Mouse (Mus musculus): ENCODE results near the gene Fgfr2. TPM values are rescaled to one million over a fixed set of nuclear protein-coding genes. Genes with fewer than 3 reads are reported as not detected.

The Fgfr2 gene
- polyA plus RNA-seq, 1 experiment, result 1.7 TPM

DNA sequence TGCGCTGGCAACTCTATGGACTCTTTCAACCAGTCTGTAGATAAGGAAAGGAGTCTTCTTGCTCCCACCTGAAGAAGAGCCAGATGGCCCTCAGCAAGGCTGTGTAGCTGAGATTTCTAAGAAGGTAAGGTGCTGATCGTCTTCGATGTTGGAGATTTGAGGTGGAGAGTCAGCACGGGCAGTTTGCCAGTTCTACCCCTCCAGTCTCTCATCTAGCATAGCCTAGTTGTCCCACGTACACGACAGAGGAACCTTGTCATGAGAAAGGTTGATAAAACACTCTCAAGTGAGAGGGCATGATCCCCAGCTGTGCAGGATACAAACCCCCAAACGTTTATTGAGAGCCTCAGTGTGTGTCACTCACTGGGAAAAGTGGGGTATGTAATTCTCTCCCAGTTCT, 2258.4 kb downstream of the Fgfr2 start:
- peaks cover 11% of the 10 kb centered on the region for H3K79me3 ChIP-seq (ENCODE audit: low read depth)
- H3K79me2 ChIP-seq (ENCODE audit: control insufficient read depth, insufficient read depth), result peaks cover 34% of the 10 kb centered on the region
- TF ChIP-seq CTCF (IDR thresholded peaks at IDR 0.05; ENCODE audit: control insufficient read depth, insufficient read depth, insufficient read length) (no peak), USF1 (IDR thresholded peaks at IDR 0.05; ENCODE audit: low read depth) (no peak), CEBPB (IDR thresholded peaks at IDR 0.05; ENCODE audit: low read depth) (no peak), MYOG (IDR thresholded peaks at IDR 0.05; ENCODE audit: control insufficient read depth, extremely low read depth, insufficient read length) (no peak), FOSL1 (IDR thresholded peaks at IDR 0.05; ENCODE audit: insufficient read depth, low read length, poor library complexity, severe bottlenecking) (no peak), MAX (IDR thresholded peaks at IDR 0.05) (no peak), MYOD1 (IDR thresholded peaks at IDR 0.05; ENCODE audit: control insufficient read depth, insufficient read length, low read depth) (no peak)
- H3K27me3 ChIP-seq (ENCODE audit: control insufficient read depth, insufficient read depth, insufficient read length), result no peaks in the 10 kb centered on the region
- H3K36me3 ChIP-seq (ENCODE audit: control insufficient read depth, insufficient read depth), result no peaks in the 10 kb centered on the region
- no peak overlapping the region for H3K4me3 ChIP-seq (ENCODE audit: insufficient read depth, poor library complexity, severe bottlenecking)
- no peak overlapping the region for H3ac ChIP-seq (ENCODE audit: control insufficient read depth, insufficient read length, low read depth)

DNA sequence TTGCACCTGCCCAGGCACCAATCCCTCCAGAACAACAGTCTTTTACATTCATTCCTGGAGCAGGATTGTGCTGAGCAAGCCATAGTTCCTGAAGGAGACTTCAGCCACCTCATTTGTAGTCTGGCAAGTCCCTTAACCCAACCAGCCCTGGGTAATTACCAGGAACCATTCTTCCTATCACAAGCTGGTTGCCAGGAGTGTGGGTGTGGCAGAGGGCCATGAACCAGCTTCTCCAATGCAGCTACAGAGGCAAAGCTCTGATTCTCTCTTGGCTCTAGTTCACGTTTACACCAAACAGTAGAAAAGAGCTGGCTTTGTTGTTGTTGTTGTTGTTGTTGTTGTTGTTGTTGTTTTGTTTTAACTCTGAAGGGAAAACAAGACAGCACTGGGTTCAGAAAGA, 2260.6 kb downstream of the Fgfr2 start:
- H3K79me3 ChIP-seq (ENCODE audit: low read depth), result peaks cover 4% of the 10 kb centered on the region
- peaks cover 13% of the 10 kb centered on the region for H3K79me2 ChIP-seq (ENCODE audit: control insufficient read depth, insufficient read depth)
- no peaks in the 10 kb centered on the region for H3K27me3 ChIP-seq (ENCODE audit: control insufficient read depth, insufficient read depth, insufficient read length)
- no peak overlapping the region for H3K4me3 ChIP-seq (ENCODE audit: insufficient read depth, poor library complexity, severe bottlenecking)
- no peaks in the 10 kb centered on the region for H3K36me3 ChIP-seq (ENCODE audit: control insufficient read depth, insufficient read depth)
- H3ac ChIP-seq (ENCODE audit: control insufficient read depth, insufficient read length, low read depth), result no peak overlapping the region
- TF ChIP-seq CEBPB (IDR thresholded peaks at IDR 0.05; ENCODE audit: low read depth), result no peak
- no peak for TF ChIP-seq CTCF (IDR thresholded peaks at IDR 0.05; ENCODE audit: control insufficient read depth, insufficient read depth, insufficient read length)
- no peak for TF ChIP-seq FOSL1 (IDR thresholded peaks at IDR 0.05; ENCODE audit: insufficient read depth, low read length, poor library complexity, severe bottlenecking)
- no peak for TF ChIP-seq MAX (IDR thresholded peaks at IDR 0.05)
- TF ChIP-seq USF1 (IDR thresholded peaks at IDR 0.05; ENCODE audit: low read depth), result no peak
- TF ChIP-seq MYOD1 (IDR thresholded peaks at IDR 0.05; ENCODE audit: control insufficient read depth, insufficient read length, low read depth), result no peak
- no peak for TF ChIP-seq MYOG (IDR thresholded peaks at IDR 0.05; ENCODE audit: control insufficient read depth, extremely low read depth, insufficient read length)

GRCm38 (mm10) chr7:130860721-130861142, 2262.4 kb downstream of the Fgfr2 start:
- H3K79me3 ChIP-seq (ENCODE audit: low read depth), result no peaks in the 10 kb centered on the region
- no peaks in the 10 kb centered on the region for H3K27me3 ChIP-seq (ENCODE audit: control insufficient read depth, insufficient read depth, insufficient read length)
- no peak overlapping the region for H3ac ChIP-seq (ENCODE audit: control insufficient read depth, insufficient read length, low read depth)
- H3K4me3 ChIP-seq (ENCODE audit: insufficient read depth, poor library complexity, severe bottlenecking), result no peak overlapping the region
- H3K36me3 ChIP-seq (ENCODE audit: control insufficient read depth, insufficient read depth), result no peaks in the 10 kb centered on the region
- H3K79me2 ChIP-seq (ENCODE audit: control insufficient read depth, insufficient read depth), result no peaks in the 10 kb centered on the region
- TF ChIP-seq MYOG (IDR thresholded peaks at IDR 0.05; ENCODE audit: control insufficient read depth, extremely low read depth, insufficient read length) (no peak), CTCF (IDR thresholded peaks at IDR 0.05; ENCODE audit: control insufficient read depth, insufficient read depth, insufficient read length) (no peak), MYOD1 (IDR thresholded peaks at IDR 0.05; ENCODE audit: control insufficient read depth, insufficient read length, low read depth) (peak; percentile 69), CEBPB (IDR thresholded peaks at IDR 0.05; ENCODE audit: low read depth) (no peak)

DNA sequence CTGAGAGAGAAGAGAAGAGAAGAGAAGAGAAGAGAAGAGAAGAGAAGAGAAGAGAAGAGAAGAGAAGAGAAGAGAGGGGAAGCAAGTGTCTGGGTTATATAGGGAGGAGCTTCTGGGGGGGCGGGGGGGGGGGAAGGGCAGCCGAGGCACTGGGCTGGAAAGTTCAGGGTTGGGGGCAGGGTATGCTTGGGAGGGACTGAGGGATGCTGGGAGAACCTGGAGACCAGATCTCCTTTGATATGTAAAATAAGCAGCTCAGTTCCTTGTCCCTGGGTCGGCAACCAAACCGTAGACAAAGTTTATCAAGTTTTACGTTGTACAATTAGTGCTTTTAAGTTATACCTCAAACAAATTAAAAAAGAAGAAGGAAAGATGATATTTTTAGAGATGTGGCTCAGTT, 2263.2 kb downstream of the Fgfr2 start:
- no peaks in the 10 kb centered on the region for H3K79me3 ChIP-seq (ENCODE audit: low read depth)
- no peaks in the 10 kb centered on the region for H3K79me2 ChIP-seq (ENCODE audit: control insufficient read depth, insufficient read depth)
- H3ac ChIP-seq (ENCODE audit: control insufficient read depth, insufficient read length, low read depth), result no peak overlapping the region
- no peak overlapping the region for H3K4me3 ChIP-seq (ENCODE audit: insufficient read depth, poor library complexity, severe bottlenecking)
- no peaks in the 10 kb centered on the region for H3K36me3 ChIP-seq (ENCODE audit: control insufficient read depth, insufficient read depth)
- no peaks in the 10 kb centered on the region for H3K27me3 ChIP-seq (ENCODE audit: control insufficient read depth, insufficient read depth, insufficient read length)
- TF ChIP-seq CEBPB (IDR thresholded peaks at IDR 0.05; ENCODE audit: low read depth) (no peak), CTCF (IDR thresholded peaks at IDR 0.05; ENCODE audit: control insufficient read depth, insufficient read depth, insufficient read length) (no peak), USF1 (IDR thresholded peaks at IDR 0.05; ENCODE audit: low read depth) (no peak), MAX (IDR thresholded peaks at IDR 0.05) (no peak), FOSL1 (IDR thresholded peaks at IDR 0.05; ENCODE audit: insufficient read depth, low read length, poor library complexity, severe bottlenecking) (no peak), MYOG (IDR thresholded peaks at IDR 0.05; ENCODE audit: control insufficient read depth, extremely low read depth, insufficient read length) (no peak), MYOD1 (IDR thresholded peaks at IDR 0.05; ENCODE audit: control insufficient read depth, insufficient read length, low read depth) (no peak)

GRCm38 (mm10) chr7:130857973-130858372, 2265.2 kb downstream of the Fgfr2 start:
- Histone ChIP-seq H3K79me3 (ENCODE audit: low read depth) (no peaks in the 10 kb centered on the region), H3K79me2 (ENCODE audit: control insufficient read depth, insufficient read depth) (no peaks in the 10 kb centered on the region), H3ac (ENCODE audit: control insufficient read depth, insufficient read length, low read depth) (no peak overlapping the region), H3K27me3 (ENCODE audit: control insufficient read depth, insufficient read depth, insufficient read length) (no peaks in the 10 kb centered on the region), H3K36me3 (ENCODE audit: control insufficient read depth, insufficient read depth) (no peaks in the 10 kb centered on the region), H3K4me3 (ENCODE audit: insufficient read depth, poor library complexity, severe bottlenecking) (no peak overlapping the region)
- TF ChIP-seq MYOG (IDR thresholded peaks at IDR 0.05; ENCODE audit: control insufficient read depth, extremely low read depth, insufficient read length), result no peak
- TF ChIP-seq USF1 (IDR thresholded peaks at IDR 0.05; ENCODE audit: low read depth), result no peak
- no peak for TF ChIP-seq FOSL1 (IDR thresholded peaks at IDR 0.05; ENCODE audit: insufficient read depth, low read length, poor library complexity, severe bottlenecking)
- no peak for TF ChIP-seq CEBPB (IDR thresholded peaks at IDR 0.05; ENCODE audit: low read depth)
- TF ChIP-seq MYOD1 (IDR thresholded peaks at IDR 0.05; ENCODE audit: control insufficient read depth, insufficient read length, low read depth), result no peak
- no peak for TF ChIP-seq MAX (IDR thresholded peaks at IDR 0.05)
- TF ChIP-seq CTCF (IDR thresholded peaks at IDR 0.05; ENCODE audit: control insufficient read depth, insufficient read depth, insufficient read length), result no peak

- H3K79me3 ChIP-seq (ENCODE audit: low read depth), result no peaks in the 10 kb centered on the region
- no peaks in the 10 kb centered on the region for H3K36me3 ChIP-seq (ENCODE audit: control insufficient read depth, insufficient read depth)
- no peaks in the 10 kb centered on the region for H3K79me2 ChIP-seq (ENCODE audit: control insufficient read depth, insufficient read depth)
- no peak for TF ChIP-seq FOSL1 (IDR thresholded peaks at IDR 0.05; ENCODE audit: insufficient read depth, low read length, poor library complexity, severe bottlenecking)
- peak; percentile 44 for TF ChIP-seq MAX (IDR thresholded peaks at IDR 0.05)
- peak; percentile 40 for TF ChIP-seq USF1 (IDR thresholded peaks at IDR 0.05; ENCODE audit: low read depth)
- no peak for TF ChIP-seq MYOD1 (IDR thresholded peaks at IDR 0.05; ENCODE audit: control insufficient read depth, insufficient read length, low read depth)
- no peaks in the 10 kb centered on the region for H3K27me3 ChIP-seq (ENCODE audit: control insufficient read depth, insufficient read depth, insufficient read length)
- H3K4me3 ChIP-seq (ENCODE audit: insufficient read depth, poor library complexity, severe bottlenecking), result no peak overlapping the region
- H3ac ChIP-seq (ENCODE audit: control insufficient read depth, insufficient read length, low read depth), result no peak overlapping the region
Measured at GRCm38 (mm10) chr7:130855681-130856080, 2267.5 kb downstream of the Fgfr2 start.
